Mouse (Mus musculus): ENCODE data around the gene Gm20388. TPM values are rescaled to one million over a fixed set of nuclear protein-coding genes. Genes with fewer than 3 reads are reported as not detected.

The Gm20388 gene
- polyA plus RNA-seq, 1 experiment from 2014 or later = not detected

DNA sequence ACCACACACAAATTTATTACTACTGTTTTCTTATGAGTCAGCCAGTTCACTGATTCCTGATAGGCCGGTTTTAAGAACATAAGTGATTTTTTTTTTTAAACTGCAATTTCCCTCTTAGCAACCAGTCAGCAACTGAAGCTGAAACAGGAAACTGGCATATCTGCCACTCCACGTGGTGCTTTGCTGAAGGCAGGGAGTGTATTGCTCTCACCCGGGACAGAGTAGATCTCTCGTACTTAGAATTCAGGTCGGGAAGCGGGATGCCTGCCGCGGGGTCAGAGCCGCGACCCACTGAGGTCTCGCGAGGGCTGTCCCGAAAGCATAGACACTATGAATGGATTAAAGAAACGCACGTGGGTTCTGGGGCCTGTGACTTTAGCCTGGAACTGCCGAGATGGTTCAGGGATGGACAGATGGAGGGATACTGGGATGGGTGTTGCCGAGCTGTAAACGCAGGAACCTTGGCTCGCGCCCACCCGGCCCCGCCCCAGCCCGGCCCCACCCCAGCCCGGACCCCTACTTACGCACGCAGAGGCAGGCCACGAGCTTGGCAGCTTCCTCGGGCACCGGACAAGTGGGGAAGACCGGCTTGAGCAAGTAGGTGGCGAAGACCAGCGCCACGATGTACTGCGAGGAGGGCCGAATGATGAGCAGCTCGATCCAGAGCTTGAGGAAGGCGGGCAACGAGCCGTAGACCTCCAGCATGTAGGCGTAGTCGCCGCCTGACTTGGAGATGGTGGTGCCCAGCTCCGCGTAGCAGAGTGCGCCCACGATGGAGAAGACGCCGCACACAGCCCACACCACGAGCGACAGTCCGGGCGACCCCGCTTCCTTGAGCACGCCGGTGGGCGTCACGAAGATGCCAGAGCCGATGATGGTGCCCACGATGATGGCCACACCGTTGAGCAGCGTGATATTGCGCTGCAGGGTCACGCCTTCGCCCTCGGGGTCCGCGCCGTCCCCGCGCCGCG lies 1996.2 kb downstream of the Gm20388 start:
- Histone ChIP-seq H3K4me2 (replicated peaks; ENCODE audit: low read depth) (peak overlapping the region; percentile 99), H3K4me3 (ENCODE audit: low read depth, low read length) (peak overlapping the region; percentile 73), H3K27ac (replicated peaks) (0 out of 2 replicates have a peak overlapping the region, but pooled peaks have one; percentile 8), H3K4me1 (replicated peaks; ENCODE audit: control insufficient read depth, insufficient read depth) (peaks cover 3% of the 10 kb centered on the region), H3K9ac (ENCODE audit: low read length) (peak overlapping the region; percentile 69), H3K36me3 (ENCODE audit: control insufficient read depth, insufficient read depth, low read length) (no peaks in the 10 kb centered on the region), H3K27me3 (ENCODE audit: control insufficient read depth, insufficient read depth, low read length) (no peaks in the 10 kb centered on the region), H3K9me3 (ENCODE audit: control insufficient read depth, low read length) (no peaks in the 10 kb centered on the region)
- DNase-seq (ENCODE audit: low spot score) = peak; percentile 60
- no peak for TF ChIP-seq EP300 (optimal IDR thresholded peaks at IDR 0.05)
- TF ChIP-seq CTCF (IDR thresholded peaks at IDR 0.05; ENCODE audit: low read depth) = no peak
- WGBS = under 1% methylated on average over 61 of the region's 72 CpGs
- ATAC-seq (ENCODE audit: low FRiP score, low TSS enrichment) = peak; percentile 14

DNA sequence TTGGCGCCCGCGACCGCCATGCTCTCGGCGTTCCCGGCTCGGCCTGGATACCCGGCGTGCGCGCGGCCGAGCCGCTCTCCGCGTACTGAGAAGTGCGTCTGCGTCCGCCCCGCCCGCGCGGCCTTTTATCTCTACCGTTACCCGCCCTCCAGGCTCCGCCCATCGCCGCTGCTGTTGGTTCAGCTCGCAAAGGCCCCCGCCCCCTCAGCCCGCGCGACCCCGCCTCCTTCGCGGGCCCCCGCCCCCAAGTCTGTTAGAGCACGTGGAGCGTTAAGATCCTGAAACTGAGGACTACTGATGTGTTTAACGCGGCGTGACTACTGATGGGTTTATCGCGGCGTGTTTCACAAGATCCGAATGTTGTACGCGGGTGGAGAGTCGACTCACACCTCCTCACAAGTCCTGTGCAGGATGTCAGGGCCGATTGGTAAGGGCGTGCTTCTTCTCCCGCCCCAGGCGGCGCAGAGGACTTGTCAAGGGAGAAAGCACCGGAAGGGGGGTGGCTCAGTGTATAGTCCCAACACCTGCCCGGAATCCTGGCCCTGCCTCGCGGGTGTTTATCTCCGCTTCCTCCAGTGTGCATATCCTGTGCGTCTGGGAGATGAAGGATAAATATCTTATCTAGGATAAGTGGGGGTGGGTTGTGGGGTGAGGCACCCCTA lies 1997.1 kb downstream of the Gm20388 start, which contains the start of gene Slc7a5:
Slc7a5 (minus strand) TSS at position 108 of the 662 bp plus-strand sequence.
- Histone ChIP-seq H3K4me1 (replicated peaks; ENCODE audit: control insufficient read depth, insufficient read depth) (peaks cover 3% of the 10 kb centered on the region), H3K9ac (ENCODE audit: low read length) (peak within 1 kb of the TSS; percentile 69), H3K4me2 (replicated peaks; ENCODE audit: low read depth) (peak within 1 kb of the TSS; percentile 99), H3K36me3 (ENCODE audit: control insufficient read depth, insufficient read depth, low read length) (no peaks in the 10 kb centered on the region), H3K4me3 (ENCODE audit: low read depth, low read length) (peak within 1 kb of the TSS; percentile 73), H3K27me3 (ENCODE audit: control insufficient read depth, insufficient read depth, low read length) (no peaks in the 10 kb centered on the region), H3K27ac (replicated peaks) (0 out of 2 replicates have a peak within 1 kb of the TSS, but pooled peaks have one; percentile 8), H3K9me3 (ENCODE audit: control insufficient read depth, low read length) (no peaks in the 10 kb centered on the region)
- TF ChIP-seq EP300 (optimal IDR thresholded peaks at IDR 0.05) (no peak), CTCF (IDR thresholded peaks at IDR 0.05; ENCODE audit: low read depth) (0 out of 2 replicates have a peak, but pooled peaks have one; percentile 5)
- under 1% methylated on average over 54 of the region's 61 CpGs for WGBS
- peak; percentile 91 for ATAC-seq (ENCODE audit: low FRiP score, low TSS enrichment)
- peak; percentile 98 for DNase-seq (ENCODE audit: low spot score)

DNA sequence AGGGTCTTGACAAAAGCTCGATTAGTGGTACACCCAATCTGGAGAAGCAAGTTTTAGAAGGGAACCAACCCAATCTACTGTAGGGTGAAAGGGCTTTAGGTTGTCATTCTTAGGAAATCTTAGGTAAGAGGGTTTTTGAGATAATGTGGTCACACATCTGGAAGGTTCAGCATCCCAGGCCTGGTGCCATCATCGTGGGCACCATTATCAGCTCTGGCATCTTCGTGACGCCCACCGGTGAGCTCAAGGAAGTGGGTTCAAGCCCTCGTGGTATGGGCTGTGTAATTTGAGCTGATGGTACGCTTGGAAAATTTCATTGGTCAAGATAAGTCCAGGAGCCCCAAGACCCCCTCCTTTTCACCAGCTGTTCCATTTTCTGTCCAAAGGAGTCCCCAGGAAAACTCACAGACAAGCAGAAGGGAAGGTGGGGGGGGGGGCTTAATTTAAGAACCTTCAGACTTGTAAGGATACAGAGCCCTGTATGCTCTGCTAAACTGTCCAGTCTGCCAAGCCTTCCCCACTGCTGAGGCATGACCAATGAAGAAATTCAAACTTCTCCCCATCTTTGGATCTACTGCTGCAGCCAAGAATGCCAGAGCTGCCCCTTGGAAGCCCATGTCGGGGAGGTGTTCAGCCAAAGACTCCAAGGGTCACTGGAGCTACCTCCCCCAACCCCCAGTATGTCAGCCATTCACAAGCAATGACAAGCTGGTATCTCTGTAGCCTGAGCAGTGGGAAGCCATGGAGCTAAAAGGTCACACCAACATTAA lies 1997.9 kb downstream of the Gm20388 start:
- WGBS = 52% methylated on average over 8 of the region's 8 CpGs
- Histone ChIP-seq H3K27ac (replicated peaks) (no peak overlapping the region), H3K4me1 (replicated peaks; ENCODE audit: control insufficient read depth, insufficient read depth) (peaks cover 3% of the 10 kb centered on the region), H3K4me3 (ENCODE audit: low read depth, low read length) (no peak overlapping the region), H3K36me3 (ENCODE audit: control insufficient read depth, insufficient read depth, low read length) (no peaks in the 10 kb centered on the region), H3K27me3 (ENCODE audit: control insufficient read depth, insufficient read depth, low read length) (no peaks in the 10 kb centered on the region), H3K4me2 (replicated peaks; ENCODE audit: low read depth) (no peak overlapping the region; the same call in 1 of the 2 replicates), H3K9me3 (ENCODE audit: control insufficient read depth, low read length) (no peaks in the 10 kb centered on the region), H3K9ac (ENCODE audit: low read length) (no peak overlapping the region)
- ATAC-seq (ENCODE audit: low FRiP score, low TSS enrichment) = no peak
- TF ChIP-seq EP300 (optimal IDR thresholded peaks at IDR 0.05) (no peak), CTCF (IDR thresholded peaks at IDR 0.05; ENCODE audit: low read depth) (no peak)
- DNase-seq (ENCODE audit: low spot score) = no peak

DNA sequence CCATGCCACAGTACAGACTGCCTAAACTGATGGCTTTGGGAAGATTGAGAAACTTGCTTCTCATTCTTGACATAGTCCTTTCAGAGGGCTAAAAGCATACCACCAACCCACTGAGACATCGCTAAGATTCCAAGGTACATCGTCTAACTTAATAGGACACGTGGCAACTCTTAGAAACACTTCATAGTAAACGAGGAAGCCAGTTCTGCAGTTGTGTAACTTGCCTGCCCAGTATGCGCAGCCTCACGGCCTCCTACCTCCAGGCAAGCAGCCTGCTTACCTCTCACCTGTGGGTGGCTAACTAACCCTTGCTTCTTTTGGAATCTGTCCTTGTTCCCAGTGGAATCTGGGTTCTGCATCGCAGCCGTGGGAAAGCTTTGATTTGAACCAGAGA lies 1998.5 kb downstream of the Gm20388 start:
- H3K9me3 ChIP-seq (ENCODE audit: control insufficient read depth, low read length) = no peaks in the 10 kb centered on the region
- no peak overlapping the region for H3K27ac ChIP-seq (replicated peaks)
- peaks cover 3% of the 10 kb centered on the region for H3K4me1 ChIP-seq (replicated peaks; ENCODE audit: control insufficient read depth, insufficient read depth)
- TF ChIP-seq EP300 (optimal IDR thresholded peaks at IDR 0.05) (no peak), CTCF (IDR thresholded peaks at IDR 0.05; ENCODE audit: low read depth) (no peak)
- H3K4me3 ChIP-seq (ENCODE audit: low read depth, low read length) = no peak overlapping the region
- ATAC-seq (ENCODE audit: low FRiP score, low TSS enrichment) = no peak
- DNase-seq (ENCODE audit: low spot score) = no peak
- 66% methylated on average over 8 of the region's 8 CpGs for WGBS
- no peaks in the 10 kb centered on the region for H3K36me3 ChIP-seq (ENCODE audit: control insufficient read depth, insufficient read depth, low read length)
- no peaks in the 10 kb centered on the region for H3K27me3 ChIP-seq (ENCODE audit: control insufficient read depth, insufficient read depth, low read length)
- H3K4me2 ChIP-seq (replicated peaks; ENCODE audit: low read depth) = no peak overlapping the region
- H3K9ac ChIP-seq (ENCODE audit: low read length) = no peak overlapping the region

DNA sequence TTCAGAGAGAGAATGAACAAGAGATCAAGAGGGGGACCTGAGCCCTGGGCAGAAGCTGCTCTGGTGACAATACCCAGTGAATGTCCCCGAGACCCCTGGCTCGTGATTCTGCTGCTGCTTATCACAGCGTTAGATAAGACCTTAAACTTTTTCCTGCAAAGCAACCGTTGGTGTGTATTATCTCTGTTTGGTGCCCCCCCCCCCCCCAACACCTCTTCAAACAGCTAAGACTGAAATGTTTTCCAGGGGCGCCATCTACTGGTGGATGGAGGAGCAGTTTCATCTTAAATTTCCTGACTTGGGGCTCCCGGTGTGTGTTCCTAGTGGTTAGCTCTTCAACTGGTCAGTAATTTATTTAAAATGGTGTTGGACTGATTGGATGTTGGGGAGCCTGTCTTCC lies 1999.0 kb downstream of the Gm20388 start:
- no peak overlapping the region for H3K27ac ChIP-seq (replicated peaks)
- no peaks in the 10 kb centered on the region for H3K36me3 ChIP-seq (ENCODE audit: control insufficient read depth, insufficient read depth, low read length)
- no peak overlapping the region for H3K9ac ChIP-seq (ENCODE audit: low read length)
- 7% methylated on average over 6 of the region's 6 CpGs for WGBS
- peak; percentile 81 for DNase-seq (ENCODE audit: low spot score)
- no peaks in the 10 kb centered on the region for H3K27me3 ChIP-seq (ENCODE audit: control insufficient read depth, insufficient read depth, low read length)
- H3K4me2 ChIP-seq (replicated peaks; ENCODE audit: low read depth) = no peak overlapping the region
- TF ChIP-seq EP300 (optimal IDR thresholded peaks at IDR 0.05) (no peak), CTCF (IDR thresholded peaks at IDR 0.05; ENCODE audit: low read depth) (peak; percentile 89)
- no peaks in the 10 kb centered on the region for H3K9me3 ChIP-seq (ENCODE audit: control insufficient read depth, low read length)
- ATAC-seq (ENCODE audit: low FRiP score, low TSS enrichment) = no peak
- H3K4me3 ChIP-seq (ENCODE audit: low read depth, low read length) = no peak overlapping the region
- peaks cover 3% of the 10 kb centered on the region for H3K4me1 ChIP-seq (replicated peaks; ENCODE audit: control insufficient read depth, insufficient read depth)
